Mouse (Mus musculus) yolk sac, embryonic 10.5 days (tissue): ENCODE results near the gene 2310022B05Rik.

Source experiments
- DNase-seq: peaks from one replicate; pipeline ENCODE4 v3.0.0-alpha.2; 2017; ENCODE audit warnings: low spot score

2310022B05Rik gene

DNA sequence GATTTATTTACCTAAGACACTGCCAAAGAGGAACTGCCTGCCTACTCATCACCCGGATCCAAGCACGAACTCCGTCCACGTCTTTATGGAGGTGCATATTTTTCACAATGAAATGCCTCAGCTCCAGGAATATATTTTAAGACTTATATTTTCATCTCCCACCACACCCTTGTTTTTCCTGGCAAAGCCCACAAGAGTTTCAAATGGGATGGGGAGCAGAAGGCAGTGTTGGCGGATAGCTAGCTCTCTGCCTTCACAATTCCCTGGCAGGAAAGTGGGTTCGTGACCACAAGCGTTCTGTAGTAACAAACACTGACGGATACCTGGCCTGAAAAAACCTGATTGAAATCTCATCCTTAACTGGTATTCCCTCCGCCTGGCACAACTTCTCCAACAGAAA lies 1.4 kb downstream of the 2310022B05Rik start:
- DNase-seq, result no peak

DNA sequence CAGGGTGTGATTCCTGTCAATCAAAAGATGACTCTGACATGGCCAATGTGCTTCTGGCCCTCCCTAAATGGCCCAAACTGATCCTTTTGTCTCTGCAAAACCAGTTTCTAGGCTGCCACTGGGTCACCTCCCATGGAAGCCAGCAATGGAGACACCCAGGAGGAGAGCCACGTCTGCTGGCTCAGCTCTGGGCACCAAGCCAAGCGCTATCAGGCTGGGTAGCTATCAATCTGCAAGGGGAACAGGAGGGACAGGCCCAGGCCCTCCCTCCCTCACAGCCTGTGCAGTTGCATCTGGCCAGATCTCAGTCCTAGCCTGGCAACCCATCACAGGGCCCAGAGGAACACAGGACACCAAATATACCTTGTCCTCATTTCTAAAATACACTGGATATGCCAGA lies 4.8 kb downstream of the 2310022B05Rik start:
- no peak for DNase-seq

DNA sequence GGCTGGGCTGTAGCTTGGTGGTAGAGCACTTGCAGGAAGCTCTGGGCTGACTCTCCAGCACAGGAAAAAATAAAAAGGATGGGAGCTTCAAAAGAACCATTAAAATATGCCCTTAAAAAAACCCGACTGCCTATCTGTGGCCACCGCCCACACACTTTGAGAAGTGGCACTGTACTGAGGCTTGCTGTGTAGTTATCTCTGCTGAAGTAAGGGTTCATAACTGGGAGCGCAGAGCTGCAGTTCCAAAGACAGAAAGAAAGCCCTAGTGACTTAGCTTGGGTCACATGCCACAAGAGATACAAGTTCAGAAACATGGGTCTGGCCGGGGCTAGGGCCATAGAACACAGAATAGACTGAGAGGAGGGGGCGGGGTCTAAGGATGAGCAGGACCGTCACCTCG lies 5.2 kb downstream of the 2310022B05Rik start:
- no peak for DNase-seq

DNA sequence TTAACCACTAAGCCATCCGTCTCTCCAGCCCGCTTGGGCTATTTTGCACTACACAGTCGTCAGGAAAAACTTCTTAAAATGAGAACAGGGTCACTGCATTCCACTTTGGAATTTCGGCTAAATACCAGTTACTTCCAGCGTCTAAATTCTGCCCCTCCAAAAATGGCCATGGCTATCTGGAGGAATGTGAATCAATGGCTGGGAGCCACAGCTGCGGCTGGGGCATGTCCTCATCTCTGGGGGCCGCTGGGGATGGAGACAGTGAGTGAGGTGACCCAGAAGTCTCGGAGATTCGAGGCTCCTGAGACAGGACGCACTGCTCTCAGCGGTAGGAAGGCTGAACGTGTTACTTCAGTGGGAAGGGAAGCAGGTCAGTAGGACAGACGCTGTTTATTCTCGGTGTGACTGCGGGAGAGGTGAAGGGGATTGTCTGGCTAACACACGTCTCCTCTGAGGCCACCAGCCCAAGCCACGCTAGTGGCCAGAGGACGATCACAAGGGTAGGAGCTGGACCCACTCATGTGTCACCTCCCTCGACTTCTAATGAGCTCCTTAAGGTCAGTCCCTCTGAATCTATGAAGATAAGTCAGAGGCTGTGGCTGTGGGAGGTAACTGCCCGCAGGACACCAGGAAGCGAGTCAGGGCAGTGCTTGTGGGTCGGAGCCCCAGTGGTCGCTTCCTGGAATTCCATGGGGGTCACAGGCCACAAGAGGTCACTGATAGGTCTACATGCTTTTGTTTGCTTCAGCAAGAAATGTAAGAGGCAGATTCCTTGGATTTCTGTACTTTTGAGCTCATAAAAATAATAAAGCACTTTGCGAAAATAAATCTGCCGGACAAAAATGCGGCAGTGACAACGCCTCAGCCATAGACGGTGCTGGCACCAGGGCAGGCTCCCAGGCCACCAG lies 9.3 kb downstream of the 2310022B05Rik start:
- DNase-seq, result peak; percentile 76

DNA sequence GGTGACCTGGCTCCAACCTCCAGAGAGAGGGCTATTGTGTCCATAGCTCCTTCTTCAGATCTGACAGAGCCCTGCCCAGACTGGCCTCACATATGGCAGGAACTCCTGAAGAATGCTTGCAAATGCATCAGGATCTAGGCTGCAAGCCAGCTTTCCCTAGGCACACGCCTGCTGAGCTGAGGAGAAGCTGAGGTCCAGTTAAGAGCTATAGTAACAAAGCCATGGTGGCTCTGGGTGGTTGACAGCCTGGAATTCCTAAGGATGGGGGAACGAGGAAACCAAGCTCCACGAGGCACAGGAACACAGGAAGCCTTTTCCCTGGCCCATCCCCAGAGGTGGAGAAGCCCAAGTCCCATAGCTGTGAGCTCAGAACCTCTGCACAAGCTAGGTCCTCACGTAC lies 10.6 kb downstream of the 2310022B05Rik start:
- no peak for DNase-seq

DNA sequence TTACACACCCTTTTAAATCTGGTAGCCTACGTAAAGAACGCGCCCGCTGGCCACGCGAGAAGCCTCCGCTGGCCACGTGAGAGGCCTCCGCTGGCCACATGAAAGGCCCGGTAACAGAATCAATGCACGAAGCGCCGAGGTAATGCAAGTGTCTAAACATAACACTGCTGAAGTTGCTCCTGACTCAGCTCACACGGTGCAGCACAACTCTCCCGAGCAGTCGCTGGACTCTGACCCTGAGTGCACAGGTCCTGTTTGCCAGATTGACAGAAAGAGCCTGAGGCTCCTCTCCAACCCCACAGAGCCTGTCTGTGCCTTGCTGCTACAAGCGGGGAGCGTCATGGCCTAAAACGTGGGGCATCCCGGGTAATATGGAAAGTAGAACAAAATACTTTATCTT lies 11.4 kb downstream of the 2310022B05Rik start:
- peak; percentile 87 for DNase-seq

DNA sequence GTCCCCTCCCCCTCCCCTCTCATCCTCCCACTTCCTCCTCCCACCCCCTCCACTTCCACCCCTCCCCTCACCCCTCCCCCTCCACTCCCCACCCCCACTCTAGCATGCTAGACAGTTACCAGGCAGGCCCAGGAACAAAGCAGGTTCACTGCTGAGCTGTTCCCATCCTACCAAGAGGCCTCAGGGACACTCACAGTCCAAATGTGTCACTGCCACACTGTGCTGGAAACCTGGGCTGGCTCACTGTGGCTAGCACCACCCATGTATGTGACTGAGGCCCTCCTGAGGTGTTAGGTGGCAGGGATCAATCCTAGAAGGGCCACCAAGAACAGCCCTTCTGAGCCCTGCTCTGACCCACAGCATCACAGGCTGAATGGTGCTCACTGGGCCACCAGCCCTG lies 14.9 kb downstream of the 2310022B05Rik start:
- no peak for DNase-seq

DNA sequence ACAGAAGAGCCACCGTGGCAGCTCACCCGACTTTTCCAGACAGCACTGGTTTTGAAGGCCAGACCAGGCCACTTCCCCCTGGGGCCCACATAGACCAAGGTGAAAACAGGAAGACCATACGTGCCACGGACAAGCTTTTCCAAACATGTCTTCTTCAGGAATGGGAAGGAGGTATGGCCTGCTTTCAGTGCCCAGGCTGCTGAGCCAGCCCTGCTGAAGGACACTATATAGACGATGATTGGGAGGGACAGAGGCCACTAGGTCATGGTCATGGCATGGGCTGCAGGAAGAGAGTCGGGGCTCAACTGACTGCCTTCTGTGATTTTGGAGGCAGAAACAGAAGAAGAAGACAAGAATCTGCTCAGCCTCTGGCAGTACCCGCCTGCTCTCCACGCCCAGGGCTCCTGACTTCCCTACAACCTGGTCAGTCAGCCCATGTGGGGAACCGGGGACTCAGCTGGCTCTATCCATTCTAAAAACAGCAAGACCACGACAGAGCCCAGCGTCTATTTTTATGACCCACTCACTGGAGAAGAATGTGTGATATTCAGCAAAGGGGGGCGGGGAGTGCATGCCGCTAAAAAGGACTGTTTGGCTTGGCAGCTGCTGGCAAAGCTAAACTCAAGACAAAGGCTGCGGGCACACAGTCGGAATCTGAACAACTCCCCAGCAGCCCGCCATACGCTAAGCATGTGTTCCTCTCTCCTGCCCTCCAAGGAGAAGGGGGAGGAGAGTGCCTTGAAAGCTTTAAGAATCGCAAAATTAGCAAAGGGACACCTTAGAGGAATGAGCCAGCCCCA lies 19.4 kb downstream of the 2310022B05Rik start:
- no peak for DNase-seq

DNA sequence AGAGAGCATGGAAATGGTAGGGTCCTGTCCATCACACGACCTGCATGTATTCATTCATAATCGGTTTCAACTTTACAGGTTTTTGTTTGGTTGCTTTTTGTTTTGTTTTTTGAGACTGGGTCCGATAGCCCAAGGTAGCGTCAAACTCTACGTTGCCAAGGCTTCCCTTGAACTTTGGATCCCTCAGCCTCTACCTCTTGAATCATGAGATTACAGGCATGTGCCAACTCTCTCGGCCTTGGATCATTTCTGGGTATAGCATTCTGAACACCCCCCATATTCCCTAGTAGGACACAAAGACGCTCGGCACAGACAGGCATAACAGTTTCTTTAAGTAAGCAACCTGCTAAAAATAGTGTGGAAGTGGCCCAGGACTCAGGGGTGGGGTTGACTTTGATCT lies 21.6 kb downstream of the 2310022B05Rik start:
- DNase-seq, result no peak

DNA sequence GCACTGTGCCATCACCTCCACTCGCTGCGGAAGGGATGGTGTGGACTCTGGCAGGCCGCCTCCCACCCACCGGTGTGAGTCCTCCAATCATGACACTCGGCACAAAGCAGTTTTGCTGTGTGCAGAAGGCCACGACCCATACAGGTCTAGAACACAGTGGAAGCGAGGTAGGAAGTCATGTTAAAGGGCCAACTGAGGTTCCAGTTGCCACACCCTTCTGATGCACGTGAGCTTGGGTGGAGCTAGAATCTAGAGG lies 28.0 kb downstream of the 2310022B05Rik start:
- no peak for DNase-seq

DNA sequence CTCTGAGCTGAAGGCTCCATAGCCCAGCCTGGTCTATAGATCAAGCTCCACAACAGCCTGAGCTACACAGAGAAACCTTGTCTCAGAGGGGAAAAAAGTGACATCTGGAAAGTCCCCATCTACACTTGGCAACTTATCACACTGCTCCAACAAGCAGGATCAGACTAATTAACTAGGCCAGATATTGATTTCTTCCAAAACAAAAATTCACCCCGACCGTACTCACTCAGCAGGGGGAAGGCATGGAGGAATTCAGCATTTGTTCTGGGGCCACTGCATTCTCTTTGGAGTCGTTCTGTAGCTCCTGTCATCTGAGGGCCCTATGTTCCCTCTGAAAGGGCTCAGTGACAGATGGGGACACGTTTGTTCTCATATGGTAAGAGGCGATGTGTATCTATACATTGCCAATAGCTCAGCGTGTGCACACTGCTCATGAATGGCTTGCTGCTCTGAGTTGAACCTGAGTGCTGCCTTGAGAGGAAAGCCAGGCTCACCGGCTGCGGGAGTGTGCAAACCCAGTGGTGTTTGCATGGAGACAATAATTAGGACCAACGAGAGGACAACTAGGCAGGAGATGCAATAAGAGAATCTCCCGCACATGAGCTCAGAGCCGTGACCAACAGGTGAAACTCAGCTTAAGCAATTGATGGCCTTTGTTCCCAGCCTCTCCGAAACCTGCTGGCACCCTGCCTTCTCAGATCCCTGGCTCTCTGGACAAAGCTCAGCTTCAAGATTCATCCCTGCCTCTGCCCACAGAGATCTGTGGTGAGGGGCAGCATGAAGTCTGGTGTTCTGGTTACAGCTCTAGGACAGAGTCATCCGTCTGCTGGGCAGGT lies 28.5 kb downstream of the 2310022B05Rik start:
- no peak for DNase-seq

DNA sequence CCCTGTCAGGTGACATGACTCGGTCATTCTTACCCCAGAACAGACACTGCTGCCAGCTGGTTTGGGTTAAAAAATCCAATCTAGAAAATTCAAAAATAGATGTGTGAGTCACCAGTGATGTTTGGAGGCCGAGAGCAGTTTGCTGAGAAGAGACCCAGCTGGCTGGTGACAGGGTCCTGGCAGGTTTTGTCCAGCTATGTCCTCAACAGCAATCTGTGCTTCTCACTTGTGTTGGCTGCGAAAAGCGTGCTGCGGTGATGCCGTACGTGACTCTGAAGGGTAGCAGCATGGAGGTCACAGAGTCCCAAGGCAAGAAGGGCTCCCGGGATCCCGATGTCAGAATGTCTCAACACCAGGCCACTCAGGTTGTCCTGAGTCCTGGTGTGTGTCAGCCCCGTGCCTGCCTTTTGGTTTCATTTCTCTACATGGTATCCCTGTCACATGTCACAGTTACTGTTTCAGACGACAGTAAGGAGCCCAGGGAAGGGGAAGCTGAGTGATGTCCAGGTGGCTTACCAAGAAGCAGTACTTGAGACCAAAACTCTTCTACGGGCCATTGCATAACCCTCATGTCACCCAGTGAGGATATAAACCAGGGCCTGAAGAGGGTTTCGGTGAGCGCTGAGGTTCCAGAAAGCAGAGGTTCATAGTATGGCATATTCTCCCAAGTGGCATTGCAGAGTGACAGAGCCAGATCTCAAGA lies 30.0 kb downstream of the 2310022B05Rik start:
- DNase-seq, result no peak

DNA sequence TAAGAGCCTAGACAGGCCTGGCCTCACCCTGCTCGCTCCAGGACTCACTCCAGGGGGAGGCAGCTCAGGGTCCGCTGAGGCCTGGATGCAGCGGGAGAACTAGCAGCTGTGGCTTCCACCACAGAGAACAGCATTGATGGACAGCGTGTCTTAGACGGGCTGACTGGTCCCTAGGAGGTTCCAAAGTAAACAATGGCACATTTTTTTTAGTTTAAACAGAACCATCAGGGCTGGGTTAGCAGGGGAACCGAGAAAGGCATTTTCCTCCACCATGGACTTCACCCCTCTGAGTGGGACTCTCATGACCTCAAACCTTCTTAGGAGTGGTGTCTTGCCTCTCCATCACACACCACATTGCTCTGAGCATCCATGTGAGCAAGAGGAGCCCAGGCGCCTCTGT lies 31.2 kb downstream of the 2310022B05Rik start:
- DNase-seq, result no peak

DNA sequence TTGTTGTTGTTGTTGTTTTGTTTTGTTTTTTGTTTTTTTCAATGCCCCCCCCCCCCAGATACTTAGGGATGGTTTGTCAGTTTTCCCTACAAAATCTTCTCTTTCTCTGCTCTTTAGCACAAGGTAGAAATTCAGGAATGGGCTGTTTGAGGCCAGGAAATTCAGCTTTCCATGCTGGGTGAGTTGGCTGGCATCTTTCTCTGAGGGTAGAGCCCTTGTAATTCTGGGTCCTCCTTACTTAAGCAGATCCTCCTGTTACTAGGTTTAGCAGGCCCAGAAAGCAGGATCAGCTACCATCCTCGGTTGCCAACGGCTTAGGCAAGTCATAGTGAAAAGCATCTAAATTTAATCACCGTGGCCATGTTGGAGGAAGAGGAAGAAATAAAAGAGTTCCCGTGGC lies 32.3 kb downstream of the 2310022B05Rik start:
- no peak for DNase-seq

DNA sequence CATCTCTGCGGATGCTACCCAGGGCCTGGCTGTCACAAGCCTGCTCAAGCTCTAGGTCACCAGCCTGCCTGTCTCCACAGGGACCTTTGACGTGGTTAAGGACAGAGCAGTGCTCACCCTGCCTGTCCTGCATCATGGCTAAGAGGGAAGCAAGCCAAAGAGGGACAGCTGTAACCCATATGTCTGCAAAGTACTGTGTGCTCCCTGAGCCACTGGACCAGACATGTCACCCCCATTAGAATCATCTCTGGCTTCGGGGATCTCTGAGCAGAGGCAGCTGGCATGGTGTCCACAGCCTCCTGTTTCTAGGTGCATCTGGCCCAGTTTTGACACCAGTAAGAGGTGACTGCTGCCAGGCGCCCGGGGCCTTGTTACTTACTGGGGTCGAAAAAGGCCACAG lies 32.7 kb downstream of the 2310022B05Rik start:
- no peak for DNase-seq

DNA sequence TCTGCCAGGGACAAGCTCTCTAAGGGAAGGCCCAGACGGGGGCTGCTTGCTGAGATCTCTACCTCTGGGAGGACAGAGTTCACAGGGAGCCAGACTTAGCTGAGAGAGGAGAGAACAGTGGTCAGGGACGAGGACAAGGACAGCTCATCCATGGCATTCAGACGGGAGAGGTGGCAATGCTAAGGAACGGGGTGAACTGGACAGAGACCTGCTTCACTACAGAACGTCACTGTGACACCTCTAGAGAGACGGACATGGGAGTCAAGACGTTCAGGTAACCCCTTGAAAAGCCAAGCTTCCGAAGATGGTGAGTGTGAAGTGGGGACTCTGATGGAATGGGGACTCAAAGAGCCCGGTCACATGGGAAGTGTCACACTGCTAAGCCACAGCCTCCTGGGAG lies 36.9 kb downstream of the 2310022B05Rik start:
- DNase-seq, result no peak

DNA sequence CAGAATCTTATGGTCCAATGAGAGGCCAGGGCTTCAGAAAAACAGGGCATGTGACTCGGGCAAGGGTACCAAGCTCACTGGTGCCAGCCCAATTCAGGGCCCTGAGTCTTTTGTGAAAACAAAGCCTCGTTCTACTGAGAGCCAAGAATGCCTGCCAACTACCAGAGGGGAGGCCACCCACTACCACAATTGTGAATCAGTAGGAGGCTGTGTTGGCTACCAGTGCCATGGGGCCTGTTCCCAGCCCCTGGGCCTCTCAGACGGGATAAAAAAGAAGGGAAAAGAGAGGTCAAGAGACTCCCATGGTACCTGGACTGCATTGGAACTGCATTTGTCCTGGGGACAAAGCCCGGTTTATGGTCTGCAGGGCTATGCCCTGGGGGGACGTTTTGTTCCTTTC lies 41.9 kb downstream of the 2310022B05Rik start:
- DNase-seq, result no peak

DNA sequence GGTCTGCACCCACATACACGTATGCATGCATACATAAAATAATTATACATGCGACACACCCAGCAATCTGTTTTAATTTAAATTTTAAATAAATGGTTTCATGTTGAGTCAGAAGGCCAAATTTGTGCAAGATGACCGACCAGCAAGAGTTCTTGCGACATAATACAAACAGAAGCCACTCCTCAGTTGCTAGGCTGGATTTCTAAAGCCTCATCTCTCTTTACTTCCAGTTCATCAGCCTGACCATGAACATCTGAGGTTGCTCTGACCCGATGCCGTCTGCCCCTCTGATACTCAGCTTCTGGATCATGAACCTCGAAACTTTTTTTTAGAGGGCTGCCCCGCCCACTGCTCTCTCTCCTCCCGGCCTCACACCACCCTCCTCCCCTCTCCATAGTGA lies 44.9 kb downstream of the 2310022B05Rik start:
- DNase-seq, result no peak

DNA sequence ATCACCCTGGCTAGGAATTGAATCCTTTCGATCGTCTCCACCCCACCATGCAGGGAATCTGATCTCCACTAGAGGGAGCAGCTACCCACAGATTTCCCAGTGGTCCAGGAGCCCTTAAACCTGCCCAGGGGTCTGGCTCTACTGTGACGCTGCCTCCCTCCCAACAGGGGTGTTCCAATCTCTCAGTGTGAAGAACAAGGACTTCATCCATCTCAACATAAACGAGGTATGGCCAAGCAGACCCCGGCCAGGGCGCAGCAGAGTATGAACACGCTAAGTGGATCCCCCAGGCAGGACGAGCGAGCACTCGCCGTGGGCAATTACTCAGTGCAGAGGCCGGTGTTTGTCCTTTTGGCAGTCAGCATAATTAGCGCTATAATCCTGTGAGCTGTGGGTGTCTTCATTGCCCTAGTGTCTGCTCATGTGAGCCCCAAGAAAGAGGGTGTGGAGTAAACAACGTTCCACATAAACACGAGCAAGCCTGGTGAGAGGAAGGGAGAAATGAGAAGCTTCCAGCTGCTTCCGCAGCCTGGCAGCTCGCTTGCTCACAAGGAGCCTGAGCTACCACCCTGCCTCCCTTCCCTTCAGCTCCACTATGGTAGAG lies 45.8 kb downstream of the 2310022B05Rik start:
- DNase-seq, result peak; percentile 60

DNA sequence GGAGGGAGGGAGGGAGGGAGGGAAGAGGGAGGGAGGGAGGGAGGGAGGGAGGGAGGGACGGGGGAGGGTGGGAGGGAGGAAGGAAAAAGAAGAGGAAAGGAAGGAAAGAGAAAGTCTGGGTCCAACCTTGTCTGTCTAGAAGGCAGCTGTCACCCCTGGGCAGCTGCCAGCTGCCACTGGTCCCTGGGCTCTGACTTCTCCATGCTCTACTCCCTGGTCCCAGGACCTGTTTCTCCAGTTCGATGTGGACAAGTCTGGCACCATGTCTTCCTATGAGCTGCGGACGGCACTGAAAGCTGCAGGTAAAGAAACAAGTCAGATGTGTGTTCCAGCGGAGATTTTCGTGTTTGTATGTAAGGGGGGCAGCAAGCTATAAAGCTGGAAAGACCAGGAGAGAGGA lies 48.8 kb downstream of the 2310022B05Rik start:
- DNase-seq, result no peak

DNA sequence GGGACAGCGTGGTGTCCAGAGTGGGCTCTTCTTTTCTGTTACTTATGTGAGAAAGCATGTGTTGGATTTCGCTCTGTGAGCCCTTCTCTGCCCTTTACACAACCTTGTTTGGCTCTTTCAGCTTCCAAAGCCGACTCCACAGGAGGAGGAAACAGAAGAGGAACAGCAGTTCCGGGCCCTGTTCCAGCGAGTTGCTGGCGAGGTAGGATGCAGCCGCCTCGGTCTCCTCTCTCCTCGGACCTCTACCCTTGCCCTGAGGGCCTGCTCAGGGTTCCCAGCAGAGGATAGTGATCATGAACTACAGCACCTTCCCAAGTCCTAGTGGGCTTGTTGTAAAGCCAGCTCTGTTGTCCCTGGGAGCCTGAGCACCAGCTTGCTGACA lies 54.2 kb downstream of the 2310022B05Rik start:
- DNase-seq, result no peak
